Mouse (Mus musculus): ENCODE results near the gene Gabrd.

Gabrd gene

DNA sequence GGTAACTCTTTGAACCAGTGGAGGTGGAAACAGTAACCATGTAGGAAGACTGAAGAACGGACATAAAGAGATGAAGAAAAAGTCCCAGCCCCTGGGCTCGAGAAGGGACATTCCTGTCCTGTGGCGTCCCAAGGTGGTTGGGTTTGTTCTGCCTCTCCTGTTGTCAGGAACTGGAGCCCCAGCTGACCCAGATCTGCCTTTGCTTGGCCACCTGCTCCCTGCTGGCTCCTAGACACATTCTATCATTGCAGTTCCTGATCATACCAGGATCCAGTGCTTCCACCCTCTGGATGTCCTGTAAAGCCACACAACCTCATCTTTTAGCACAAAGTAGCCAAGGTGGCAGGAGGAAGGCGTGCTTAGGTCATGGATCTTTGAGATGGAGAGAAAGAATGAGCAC is 14.6 kb downstream of the Gabrd start:
- DNase-seq (ENCODE audit: low read depth, low spot score), result no peak

DNA sequence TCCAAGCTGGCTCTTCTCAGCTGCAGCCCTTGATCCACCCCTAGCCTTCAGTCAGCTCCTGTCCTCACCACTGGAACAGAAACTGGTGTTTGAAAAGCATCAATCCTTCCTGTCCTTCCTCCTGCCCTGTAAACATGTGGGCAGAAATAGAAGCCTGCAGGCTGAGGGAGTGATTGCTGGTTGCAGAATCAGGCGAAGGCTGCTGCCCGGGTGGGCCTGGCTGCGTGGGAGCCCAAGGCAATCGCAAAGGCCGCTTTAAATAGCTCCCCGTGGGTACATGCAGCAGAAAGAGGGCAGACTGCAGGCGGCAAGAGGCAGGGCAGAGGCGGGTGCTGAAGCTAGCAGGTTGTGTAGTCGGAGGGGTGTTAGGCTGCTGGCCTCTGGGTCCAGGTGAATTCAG is 15.2 kb downstream of the Gabrd start:
- no peak for DNase-seq (ENCODE audit: low read depth, low spot score)

DNA sequence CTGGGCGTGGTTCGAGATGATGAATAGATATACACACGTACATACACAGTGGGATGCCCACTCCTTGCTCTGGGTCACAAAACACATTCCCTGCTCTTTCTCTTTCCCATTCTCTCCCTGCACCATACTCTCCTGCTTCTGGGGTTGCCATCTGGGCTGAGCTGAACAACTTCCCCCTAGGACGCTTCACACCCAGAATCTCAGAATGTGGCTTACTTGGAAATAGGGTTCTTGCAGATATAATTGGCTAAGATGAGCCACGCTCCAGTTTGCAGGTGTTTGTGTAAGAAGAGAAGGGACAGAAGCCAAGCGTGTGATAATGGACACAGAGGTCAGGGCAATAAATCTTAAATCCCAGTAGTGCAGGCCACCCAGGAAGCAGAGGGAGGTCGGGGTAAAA is 15.9 kb downstream of the Gabrd start:
- no peak for DNase-seq (ENCODE audit: low read depth, low spot score)

DNA sequence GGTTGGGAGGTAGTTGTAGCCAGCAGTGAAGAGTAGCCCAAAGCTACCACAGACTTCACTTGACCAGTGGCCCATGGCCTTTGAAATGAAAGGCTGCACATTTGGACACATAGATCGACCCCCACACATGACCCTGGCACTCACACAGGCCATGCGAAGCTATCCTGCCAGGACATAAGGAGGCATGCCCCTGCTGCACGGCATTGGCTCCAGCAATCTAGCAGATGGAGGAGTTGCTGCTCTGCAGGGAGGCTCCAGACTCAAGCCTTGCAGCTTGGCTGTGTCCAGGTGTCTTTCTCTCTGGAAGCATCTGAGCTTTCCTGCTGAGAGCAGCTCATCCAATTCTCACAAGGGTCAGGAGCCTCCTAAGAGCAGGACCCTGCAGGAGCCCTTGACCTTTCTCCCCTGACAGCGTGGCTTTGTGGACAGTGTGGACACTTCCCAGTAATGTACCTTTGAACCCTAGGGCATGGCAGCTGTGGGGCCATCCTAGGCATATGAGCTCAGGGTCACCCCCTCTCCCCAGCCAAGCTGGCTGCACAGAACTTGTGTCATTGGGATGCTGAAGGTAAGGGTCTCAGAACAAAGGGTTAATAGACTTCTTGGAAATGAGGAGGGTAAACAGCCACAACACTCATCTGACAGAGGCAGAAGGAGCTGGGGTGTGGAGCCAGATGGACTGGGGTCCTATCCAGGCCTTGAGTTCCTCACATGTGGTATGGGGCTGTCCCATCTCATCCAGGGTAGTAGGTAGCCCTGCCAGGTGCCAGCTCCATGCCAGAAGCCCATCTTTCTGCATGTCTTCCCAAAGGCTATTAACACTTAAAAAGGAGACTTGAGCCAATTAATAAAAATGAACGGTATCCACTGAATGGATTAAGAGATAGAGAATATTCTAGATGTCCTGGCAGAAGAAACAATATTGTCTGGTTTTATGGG is 25.8 kb downstream of the Gabrd start:
- DNase-seq (ENCODE audit: low read depth, low spot score), result no peak

DNA sequence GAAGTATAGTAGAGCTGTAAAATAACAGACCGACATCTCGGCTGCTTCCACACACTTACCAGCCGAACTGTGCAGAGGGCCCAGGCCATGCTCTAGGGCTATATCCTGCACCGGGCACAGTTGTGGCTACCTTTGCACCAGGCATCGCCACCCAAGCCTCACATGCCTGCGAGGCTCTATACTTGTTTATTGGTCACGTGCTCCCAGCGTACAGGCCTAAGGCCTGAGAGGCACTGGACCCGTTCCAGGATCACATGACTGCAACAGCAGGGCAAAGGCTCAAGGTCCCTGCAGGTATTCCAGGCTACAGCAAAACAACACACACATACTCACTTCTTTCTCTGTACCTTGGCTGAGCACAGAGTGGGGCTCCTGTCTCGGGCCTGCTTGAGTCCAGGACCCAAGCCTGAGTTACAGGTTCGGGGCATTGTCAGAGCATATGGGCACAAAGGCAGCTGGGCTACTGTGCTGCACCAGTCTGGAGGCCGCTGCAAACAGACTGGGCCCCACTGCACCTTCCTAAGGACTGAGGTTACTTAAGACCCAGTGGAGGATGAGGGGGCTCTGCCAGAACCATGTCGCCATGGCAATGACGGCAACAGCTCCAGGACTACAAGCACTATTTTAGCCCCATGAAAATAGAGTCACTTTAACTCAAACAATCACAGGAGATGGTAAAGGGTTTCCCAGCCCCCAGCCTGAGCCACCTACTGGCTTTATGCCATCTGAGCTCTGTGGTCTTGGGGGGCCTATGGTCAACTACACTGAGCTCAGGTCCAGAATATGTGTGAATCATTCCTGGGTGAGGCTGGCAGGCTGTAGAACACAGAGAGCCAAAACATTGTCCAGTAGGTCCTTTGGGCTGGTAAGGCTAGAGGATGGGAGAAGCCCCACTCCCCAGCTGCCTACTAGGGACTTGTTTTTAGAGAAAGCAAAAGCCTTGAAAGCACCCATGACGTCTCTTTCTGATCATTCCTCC is 26.9 kb downstream of the Gabrd start:
- DNase-seq (ENCODE audit: low read depth, low spot score), result no peak

DNA sequence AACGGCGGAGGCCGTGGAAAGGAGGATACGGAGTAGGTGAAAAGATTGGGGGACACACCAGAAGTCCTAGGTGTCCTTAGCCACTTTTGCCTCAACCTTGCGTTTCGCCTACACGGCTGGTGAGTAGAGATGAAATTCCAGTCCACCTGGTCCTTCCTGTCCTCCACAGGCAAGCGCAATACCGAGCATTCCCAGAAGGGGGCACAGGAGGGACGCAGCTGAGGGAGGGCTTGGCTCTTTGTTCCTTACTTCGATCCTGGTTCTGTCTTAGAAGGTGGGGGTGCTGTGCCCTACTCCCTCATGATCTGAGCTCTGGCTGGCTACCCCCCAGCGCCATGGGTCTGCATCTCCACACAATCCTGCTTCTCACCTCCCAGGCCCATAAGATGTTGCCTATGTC is 29.2 kb downstream of the Gabrd start:
- DNase-seq (ENCODE audit: low read depth, low spot score), result no peak

DNA sequence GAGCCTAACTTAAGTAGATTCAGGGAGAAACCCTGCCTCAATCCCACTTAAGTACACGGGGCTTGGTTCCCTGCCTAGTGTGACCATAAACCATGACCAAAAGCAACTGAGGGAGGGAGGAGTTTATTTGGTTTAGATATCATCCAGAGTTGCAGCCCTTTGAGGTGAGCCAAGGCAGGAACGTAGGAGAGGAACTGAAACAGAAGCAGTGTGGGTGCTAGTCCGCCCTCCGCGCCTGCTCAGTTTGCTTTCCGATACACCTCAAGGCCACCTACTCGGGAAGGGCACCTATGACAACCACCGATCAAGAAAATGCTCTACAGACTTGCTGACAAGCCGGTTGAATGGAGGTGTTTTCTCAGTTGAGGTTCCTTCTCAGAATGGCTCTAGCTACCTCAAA is 30.2 kb downstream of the Gabrd start:
- no peak for DNase-seq (ENCODE audit: low read depth, low spot score)

DNA sequence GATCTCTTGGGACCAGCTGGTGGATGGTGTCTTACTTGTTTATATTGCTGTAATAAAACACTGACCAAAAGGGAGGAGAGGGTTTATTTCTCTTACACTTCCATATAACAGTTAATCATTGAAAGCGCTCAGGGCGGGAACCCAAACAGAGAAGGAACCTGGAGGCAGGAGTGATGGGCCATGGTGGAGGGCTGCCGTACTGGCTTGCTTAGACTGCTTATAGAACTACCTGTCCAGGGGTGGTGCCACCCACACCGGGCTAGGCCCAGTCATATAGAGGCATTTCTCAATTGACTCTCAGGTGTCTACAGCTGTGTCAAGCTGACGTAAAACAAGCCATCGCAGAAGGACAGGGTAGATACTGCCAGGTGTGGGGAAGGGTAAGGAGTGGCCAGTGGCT is 31.1 kb downstream of the Gabrd start:
- no peak for DNase-seq (ENCODE audit: low read depth, low spot score)

DNA sequence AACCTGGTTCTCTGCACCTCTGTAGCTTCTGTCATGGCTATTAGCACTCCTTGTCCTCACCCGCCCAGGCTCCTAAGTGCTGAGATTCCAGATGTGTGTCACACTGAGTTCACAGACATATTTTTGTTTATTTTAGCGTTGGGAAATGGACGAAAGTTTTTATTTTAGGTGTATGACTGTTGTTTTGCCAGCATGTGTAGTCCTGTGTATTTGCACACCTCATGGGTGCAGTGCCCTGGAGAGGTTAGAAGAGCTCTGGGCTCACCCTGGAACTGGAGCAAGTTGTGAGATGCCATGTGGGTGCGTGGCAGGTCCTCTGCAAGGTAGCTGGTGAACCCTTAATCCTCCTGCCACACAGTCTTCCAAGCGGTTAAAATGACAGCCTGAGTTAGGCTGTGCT is 35.5 kb downstream of the Gabrd start:
- no peak for DNase-seq (ENCODE audit: low read depth, low spot score)

DNA sequence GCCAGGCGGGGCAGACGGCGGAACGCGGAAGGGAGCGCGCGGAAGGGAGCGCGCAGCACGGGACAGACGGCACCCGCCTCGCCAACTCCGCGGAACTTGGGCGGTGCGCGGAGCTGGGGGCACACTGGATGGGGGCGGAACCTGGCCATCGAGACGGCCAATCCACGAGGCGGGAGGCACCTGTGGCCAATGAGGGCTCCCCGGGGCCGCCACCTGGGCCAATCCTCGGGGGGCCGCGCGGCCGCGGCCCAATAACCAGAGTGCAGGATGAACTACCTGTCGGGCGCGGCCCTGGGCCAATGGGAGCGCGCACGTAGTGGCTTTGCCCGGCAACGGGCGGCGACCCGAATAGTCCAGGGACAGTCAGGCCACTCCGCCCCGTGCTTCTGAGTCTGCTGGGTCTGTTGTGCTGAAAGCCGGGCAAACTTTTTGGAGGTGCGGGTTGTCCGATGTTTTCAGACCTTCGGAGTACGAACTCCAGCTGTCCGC is 36.6 kb downstream of the Gabrd start, which contains the start of gene Prkcz:
TSS of gene Prkcz (minus strand) at position 59 of the 489 bp plus-strand sequence.
- DNase-seq (ENCODE audit: low read depth, low spot score), result no peak

DNA sequence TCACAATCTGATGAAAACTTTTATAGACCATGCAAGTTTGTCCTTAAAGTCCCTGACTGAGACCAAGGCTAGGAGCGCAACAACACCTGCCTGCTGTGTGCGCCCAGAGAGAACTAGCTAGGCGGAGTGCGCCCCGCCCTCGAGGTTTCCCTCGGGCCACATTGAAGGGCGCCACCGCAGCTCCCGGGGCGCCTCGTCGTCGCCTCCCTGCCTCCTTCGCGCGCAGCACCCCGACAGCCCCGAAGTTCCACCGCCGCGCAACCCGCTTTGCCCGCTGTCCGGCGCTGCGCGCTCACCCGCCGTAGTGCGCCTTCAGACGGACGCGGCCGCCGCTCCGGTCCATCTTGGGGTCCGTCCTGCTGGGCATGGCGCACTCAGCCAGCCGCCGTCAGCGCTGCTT is 37.1 kb downstream of the Gabrd start:
- no peak for DNase-seq (ENCODE audit: low read depth, low spot score)

DNA sequence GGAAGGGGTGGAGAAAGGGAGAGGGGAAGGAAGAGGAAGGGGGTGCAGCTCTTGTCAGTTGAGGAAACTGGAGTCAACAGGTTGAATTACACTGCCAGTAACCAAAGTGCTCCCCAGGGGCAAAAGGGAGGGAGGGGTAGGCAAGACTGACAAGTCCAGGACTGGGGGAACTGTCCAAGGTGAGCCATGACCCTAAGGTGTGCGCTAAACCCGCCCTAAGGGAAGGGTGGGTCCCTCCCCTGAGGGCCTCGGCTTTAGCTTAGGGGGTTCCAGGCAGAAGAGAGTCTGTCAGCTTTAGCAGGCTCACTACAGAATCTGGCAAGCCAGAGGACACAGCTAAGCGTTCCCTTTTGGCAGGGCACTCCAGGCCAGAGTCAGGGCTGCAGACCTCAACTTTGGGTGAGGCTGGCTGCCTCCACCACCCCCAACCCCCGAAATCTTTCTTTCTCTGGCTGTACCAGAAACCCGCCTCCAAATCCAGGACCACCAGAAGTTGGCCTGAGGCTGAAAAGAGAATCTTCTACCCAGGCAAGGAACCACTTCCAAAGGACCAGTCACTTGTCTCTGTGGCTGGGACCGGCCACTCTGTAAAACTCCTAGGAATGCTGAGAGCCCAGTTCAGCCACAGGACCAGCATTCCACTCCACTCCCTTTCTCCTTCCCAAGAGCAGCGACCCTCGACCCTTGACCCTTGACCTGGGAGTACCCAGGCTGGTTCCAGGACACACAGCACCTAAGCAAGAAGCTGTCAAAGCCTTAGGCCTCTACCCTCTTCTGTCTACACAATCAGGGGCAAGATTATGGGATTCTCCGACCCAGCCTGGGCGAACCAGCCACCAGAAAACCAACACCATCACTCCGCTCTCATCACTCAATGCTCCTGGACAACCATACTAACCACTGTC is 38.1 kb downstream of the Gabrd start:
- no peak for DNase-seq (ENCODE audit: low read depth, low spot score)

DNA sequence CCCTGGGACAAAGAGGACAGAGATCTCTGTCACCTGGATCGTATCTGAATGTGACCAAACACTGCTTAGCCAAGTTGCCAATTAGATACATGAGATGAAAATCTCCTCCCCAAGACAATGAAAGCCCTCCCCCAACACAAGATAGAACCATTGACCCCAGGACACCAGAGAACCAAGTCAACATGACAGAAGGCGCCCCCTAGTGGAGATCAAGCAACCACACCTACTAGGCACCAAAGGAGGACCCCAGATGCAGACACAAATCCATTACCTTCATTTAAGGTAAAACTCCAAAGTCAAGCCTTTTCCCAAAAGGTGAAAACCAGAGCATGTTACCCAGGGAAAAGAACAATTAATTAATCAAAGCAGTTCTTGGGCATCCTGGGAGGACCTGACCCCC is 40.3 kb downstream of the Gabrd start:
- no peak for DNase-seq (ENCODE audit: low read depth, low spot score)

DNA sequence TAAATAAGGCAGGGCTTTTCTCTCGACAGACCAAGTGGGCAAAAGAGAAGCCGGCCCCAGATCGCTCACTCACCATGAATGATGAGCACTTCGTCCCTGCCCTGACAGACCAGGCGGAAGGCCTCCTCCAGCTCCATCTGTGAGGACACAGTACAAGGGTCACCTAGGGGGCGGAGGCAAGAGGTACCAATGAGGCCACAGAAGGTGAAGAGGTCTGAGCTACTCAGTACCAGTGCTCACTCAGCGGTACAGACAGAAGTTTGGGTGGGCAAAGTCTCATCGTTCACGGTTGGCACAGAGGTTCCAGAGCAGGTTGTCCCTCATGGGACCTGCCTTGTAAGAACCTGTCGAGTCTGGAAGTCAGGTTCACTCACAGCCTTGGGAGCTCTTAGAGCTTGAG is 41.6 kb downstream of the Gabrd start:
- no peak for DNase-seq (ENCODE audit: low read depth, low spot score)

DNA sequence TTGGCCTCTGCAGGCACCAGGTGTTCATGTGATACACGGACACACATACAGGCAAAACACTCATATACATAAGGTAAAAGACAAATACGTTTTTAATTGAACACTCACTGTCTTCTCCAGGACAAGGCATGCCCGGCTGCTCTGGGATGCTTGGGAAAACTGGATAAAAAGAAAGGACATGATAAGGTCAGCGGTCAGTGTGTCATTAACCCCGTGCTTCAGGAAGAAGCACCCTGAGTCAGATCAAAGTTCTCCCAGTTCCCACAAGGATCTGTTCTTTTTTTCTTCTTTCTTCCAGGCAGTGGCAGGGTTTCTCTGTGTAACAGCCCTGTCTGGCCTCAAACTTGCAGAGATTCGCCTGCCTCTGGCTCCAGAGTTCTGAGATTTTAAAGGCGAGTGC is 43.4 kb downstream of the Gabrd start:
- DNase-seq (ENCODE audit: low read depth, low spot score), result no peak

DNA sequence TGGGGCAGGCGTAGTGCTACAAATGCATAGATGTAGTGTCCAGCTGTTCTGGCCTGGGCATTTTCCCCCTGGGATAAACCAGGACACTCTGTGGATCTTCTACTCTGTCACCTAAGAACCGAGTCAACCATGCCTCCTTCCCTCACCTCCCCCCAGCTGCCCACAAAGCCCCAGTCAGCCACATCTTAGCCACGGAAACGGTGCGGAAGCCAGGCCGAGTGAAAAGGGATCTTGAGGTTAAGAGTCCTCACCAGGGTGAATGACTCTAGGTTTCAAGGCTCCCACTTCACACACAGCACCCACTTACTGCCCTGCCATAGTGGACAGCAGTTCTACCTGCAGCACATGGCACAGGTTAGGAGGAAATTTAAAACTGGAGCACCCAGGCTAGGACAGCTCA is 43.9 kb downstream of the Gabrd start:
- no peak for DNase-seq (ENCODE audit: low read depth, low spot score)

DNA sequence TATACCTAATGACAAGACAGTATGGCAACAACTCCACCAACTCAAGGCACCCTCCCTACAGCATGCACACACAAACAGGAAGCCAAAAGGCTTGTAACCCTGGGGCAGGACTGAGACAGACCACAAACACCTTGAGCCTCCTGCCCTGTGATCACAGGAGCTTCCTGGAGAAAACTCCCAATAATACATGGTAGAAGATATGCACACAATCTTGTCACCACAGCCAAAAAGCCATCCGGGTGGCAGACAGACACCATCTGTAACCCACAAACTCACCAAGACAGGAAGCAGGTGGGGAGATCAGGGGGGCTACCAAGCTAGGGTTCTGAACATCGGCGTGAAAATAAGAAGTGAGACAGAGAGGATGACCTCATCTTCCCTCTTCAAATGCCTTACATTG is 45.3 kb downstream of the Gabrd start:
- no peak for DNase-seq (ENCODE audit: low read depth, low spot score)

DNA sequence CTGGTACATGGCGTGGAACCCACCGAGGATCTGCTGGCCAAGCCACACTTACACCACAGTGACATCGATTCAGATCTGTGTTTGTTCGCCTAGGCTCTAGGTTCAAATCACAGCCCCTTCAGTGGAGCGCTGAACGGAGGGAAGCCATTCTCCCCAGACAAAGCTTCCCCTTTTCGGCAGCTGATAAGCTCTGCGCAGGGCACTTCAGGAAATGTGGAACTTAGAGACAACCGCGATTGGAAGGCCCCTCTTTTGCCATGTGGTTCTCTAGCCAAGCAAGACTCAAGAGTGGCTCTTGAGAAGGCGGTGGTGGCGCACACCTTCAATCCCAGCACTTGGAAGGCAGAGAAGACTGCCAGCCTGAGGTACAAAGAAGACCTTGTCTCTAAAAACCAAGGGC is 51.6 kb downstream of the Gabrd start:
- DNase-seq (ENCODE audit: low read depth, low spot score), result no peak

DNA sequence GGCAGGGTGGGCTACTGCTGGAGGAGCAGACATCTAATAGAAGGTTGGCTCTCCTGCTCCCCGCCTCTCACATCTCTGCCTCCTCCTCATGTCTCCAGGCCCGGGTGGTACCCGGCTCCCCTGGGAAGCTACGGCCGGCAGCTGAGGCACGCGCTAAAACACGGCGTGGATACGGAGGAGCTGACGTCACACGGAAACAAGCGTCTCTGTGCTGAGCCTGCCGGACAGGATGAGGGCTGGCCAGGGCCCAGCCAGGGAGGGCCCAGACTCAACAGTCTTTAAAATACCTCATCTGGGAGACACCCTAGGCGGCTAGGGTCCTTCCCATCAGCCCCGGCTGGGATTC is 52.3 kb downstream of the Gabrd start:
- peak; percentile 67 for DNase-seq (ENCODE audit: low read depth, low spot score)

DNA sequence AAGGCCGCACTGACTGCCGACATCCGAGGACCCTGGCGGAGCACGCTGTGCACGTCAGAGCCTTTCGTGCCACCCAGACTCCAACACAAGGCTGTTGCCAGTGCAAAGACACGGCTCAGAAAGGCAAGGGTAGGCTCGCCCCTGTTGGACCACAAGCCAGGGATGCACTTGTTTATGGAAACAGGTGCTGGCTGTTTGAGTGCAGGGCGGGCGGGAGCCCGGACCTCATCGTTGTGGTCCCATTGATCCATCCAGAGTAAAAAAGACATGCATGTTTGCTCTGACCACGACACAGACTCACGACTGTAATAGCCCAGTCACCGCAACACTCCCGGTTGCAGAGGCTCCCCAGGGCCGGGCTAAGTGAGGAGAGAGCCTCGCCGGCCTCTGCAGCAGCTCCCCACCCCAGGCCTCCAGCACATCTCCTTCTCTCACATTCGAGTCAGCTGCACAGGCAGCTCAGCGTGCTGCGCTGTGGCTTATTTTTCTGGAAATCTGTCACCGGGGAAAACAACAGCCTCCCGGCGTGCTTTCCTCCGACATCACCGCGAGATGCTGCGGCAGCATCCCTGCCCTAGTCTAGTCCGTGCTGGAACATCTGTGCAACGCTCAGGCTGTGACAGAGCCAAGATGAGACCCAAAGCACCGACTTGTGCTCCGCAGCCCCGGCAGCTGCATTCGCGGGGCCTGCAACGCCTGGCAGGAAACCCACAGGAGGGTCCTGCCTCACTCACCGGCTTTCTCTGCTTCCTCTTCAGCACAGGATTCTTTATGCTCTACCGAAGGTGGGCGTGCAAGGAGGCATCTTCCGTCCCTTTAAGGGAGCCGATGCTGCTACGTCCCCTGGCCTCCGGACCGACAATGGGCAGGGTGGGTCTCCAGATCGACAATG is 53.0 kb downstream of the Gabrd start:
- DNase-seq (ENCODE audit: low read depth, low spot score), result peak; percentile 16

DNA sequence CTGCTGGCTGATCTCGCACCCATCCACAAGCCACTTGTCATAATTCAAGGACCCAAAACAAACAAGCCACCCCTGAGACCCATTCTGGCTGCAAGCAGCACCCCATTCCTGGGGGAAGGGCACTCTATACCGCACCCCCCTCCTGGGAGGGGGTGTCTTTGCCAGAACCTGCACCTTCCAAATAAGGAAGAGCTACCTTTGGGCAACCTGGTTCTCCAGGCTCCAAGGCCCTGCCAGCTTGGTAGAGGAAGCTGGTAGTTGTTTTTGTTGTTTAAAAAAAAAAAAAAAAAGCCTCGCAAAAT is 53.7 kb downstream of the Gabrd start:
- DNase-seq (ENCODE audit: low read depth, low spot score), result no peak

All from brain, embryonic 18.5 days (tissue).